Mouse (Mus musculus) liver, embryonic 15.5 days (tissue): ENCODE measurements at regions not wholly inside any gene's neighbourhood (a gene's known extent, or its start where the extent isn't known, plus 50 kb on each side); places are given as distances from the start of the nearest gene placed in this dataset.

Experiments
- ATAC-seq: fragments of 200-750 bp; cut with Nextera tagmentation; 2 replicates; pipeline ENCODE4 v1.8.0; 2017; ENCODE audit warnings: moderate number of reproducible peaks, mild to moderate bottlenecking, moderate library complexity; ENCODE audit not compliant: insufficient read depth
- H3K27ac ChIP-seq: fragments of 300-500 bp; sonication (generic); replicated peaks from 2 replicates; pipeline ENCODE4 v1.5.1; 2015; ENCODE audit warnings: mild to moderate bottlenecking, inconsistent platforms
- H3K27me3 ChIP-seq: fragments of 300-500 bp; sonication (generic); 2 replicates; pipeline ENCODE4 v1.6.1; 2015; ENCODE audit warnings: mild to moderate bottlenecking, inconsistent platforms
- H3K36me3 ChIP-seq: fragments of 300-500 bp; sonication (generic); replicated peaks from 2 replicates; pipeline ENCODE4 v1.6.1; 2015; ENCODE audit warnings: moderate library complexity, mild to moderate bottlenecking, inconsistent platforms
- H3K4me1 ChIP-seq: fragments of 300-500 bp; sonication (generic); replicated peaks from 2 replicates; pipeline ENCODE4 v1.6.1; 2015; ENCODE audit warnings: inconsistent platforms
- H3K4me2 ChIP-seq: fragments of 300-500 bp; sonication (generic); 2 replicates; pipeline ENCODE4 v1.6.1; 2015; ENCODE audit warnings: moderate library complexity, mild to moderate bottlenecking, inconsistent platforms
- H3K4me3 ChIP-seq: fragments of 300-500 bp; sonication (generic); replicated peaks from 2 replicates; pipeline ENCODE4 v1.5.1; 2015; ENCODE audit warnings: mild to moderate bottlenecking, inconsistent platforms
- H3K9ac ChIP-seq: fragments of 300-500 bp; sonication (generic); 2 replicates; pipeline ENCODE4 v1.6.1; 2015; ENCODE audit warnings: moderate library complexity, mild to moderate bottlenecking, inconsistent platforms
- H3K9me3 ChIP-seq: fragments of 300-500 bp; sonication (generic); replicated peaks from 2 replicates; pipeline ENCODE4 v1.6.1; 2016; ENCODE audit warnings: inconsistent platforms
- WGBS: fragments of 180-500 bp; shearing (Covaris S2); methylation state at CpG from one replicate; pipeline ENCODE4 v1.1.7; 2015; ENCODE audit warnings: mixed read lengths; ENCODE audit not compliant: insufficient replicate concordance; 5-methylcytosine and 5-hydroxymethylcytosine counted together

GRCm38 (mm10) chr5:51922973-51923372, 267.3 kb downstream of the Dhx15 start:
- WGBS, result 38% methylated on average over 5 of the region's 5 CpGs
- H3K36me3 ChIP-seq, result no peaks in the 10 kb centered on the region
- H3K9ac ChIP-seq, result no peak overlapping the region
- H3K27me3 ChIP-seq, result no peaks in the 10 kb centered on the region
- ATAC-seq, result no peak
- no peak overlapping the region for H3K4me3 ChIP-seq
- no peak overlapping the region for H3K27ac ChIP-seq
- H3K4me1 ChIP-seq, result no peaks in the 10 kb centered on the region
- H3K4me2 ChIP-seq, result no peak overlapping the region
- H3K9me3 ChIP-seq, result no peaks in the 10 kb centered on the region

GRCm38 (mm10) chr5:51922494-51922893, 267.8 kb downstream of the Dhx15 start:
- no peak overlapping the region for H3K27ac ChIP-seq
- no peak for ATAC-seq
- no peaks in the 10 kb centered on the region for H3K9me3 ChIP-seq
- no peaks in the 10 kb centered on the region for H3K27me3 ChIP-seq
- H3K4me3 ChIP-seq, result no peak overlapping the region
- no peaks in the 10 kb centered on the region for H3K36me3 ChIP-seq
- 55% methylated on average over 7 of the region's 7 CpGs for WGBS
- H3K9ac ChIP-seq, result no peak overlapping the region
- H3K4me2 ChIP-seq, result no peak overlapping the region
- H3K4me1 ChIP-seq, result no peaks in the 10 kb centered on the region

GRCm38 (mm10) chr5:51917812-51918448, 272.4 kb downstream of the Dhx15 start:
- no peak overlapping the region for H3K27ac ChIP-seq
- no peak overlapping the region for H3K4me2 ChIP-seq
- H3K27me3 ChIP-seq, result 0 out of 2 replicates have a peak, but pooled peaks cover 3% of the 10 kb centered on the region
- no peak overlapping the region for H3K4me3 ChIP-seq
- H3K36me3 ChIP-seq, result no peaks in the 10 kb centered on the region
- no peak for ATAC-seq
- H3K9me3 ChIP-seq, result no peaks in the 10 kb centered on the region
- H3K4me1 ChIP-seq, result no peaks in the 10 kb centered on the region
- WGBS, result 17% methylated on average over 4 of the region's 4 CpGs
- H3K9ac ChIP-seq, result no peak overlapping the region

- H3K27me3 ChIP-seq, result 0 out of 2 replicates have a peak, but pooled peaks cover 3% of the 10 kb centered on the region
- ATAC-seq, result no peak
- 73% methylated on average over 6 of the region's 6 CpGs for WGBS
- H3K9me3 ChIP-seq, result no peaks in the 10 kb centered on the region
- H3K4me3 ChIP-seq, result no peak overlapping the region
- no peak overlapping the region for H3K4me2 ChIP-seq
- no peak overlapping the region for H3K9ac ChIP-seq
- no peaks in the 10 kb centered on the region for H3K4me1 ChIP-seq
- H3K27ac ChIP-seq, result no peak overlapping the region
- no peaks in the 10 kb centered on the region for H3K36me3 ChIP-seq
Observed at GRCm38 (mm10) chr5:51914731-51915130, 275.6 kb downstream of the Dhx15 start.

GRCm38 (mm10) chr5:51908861-51909260, 281.5 kb downstream of the Dhx15 start:
- no peak overlapping the region for H3K4me2 ChIP-seq
- no peaks in the 10 kb centered on the region for H3K4me1 ChIP-seq
- H3K36me3 ChIP-seq, result no peaks in the 10 kb centered on the region
- H3K9ac ChIP-seq, result no peak overlapping the region
- H3K4me3 ChIP-seq, result no peak overlapping the region
- ATAC-seq, result no peak
- 42% methylated on average over 8 of the region's 8 CpGs for WGBS
- no peaks in the 10 kb centered on the region for H3K27me3 ChIP-seq
- no peaks in the 10 kb centered on the region for H3K9me3 ChIP-seq
- H3K27ac ChIP-seq, result no peak overlapping the region

- 65% methylated on average over 9 of the region's 9 CpGs for WGBS
- Histone ChIP-seq H3K27me3 (no peaks in the 10 kb centered on the region), H3K4me1 (no peaks in the 10 kb centered on the region), H3K27ac (no peak overlapping the region), H3K9me3 (no peaks in the 10 kb centered on the region), H3K36me3 (no peaks in the 10 kb centered on the region), H3K9ac (no peak overlapping the region), H3K4me3 (no peak overlapping the region), H3K4me2 (no peak overlapping the region)
- no peak for ATAC-seq
Observed at GRCm38 (mm10) chr5:51906315-51907109, 283.8 kb downstream of the Dhx15 start.

- ATAC-seq, result peak; percentile 87
- H3K27me3 ChIP-seq, result no peaks in the 10 kb centered on the region
- H3K9me3 ChIP-seq, result no peaks in the 10 kb centered on the region
- no peak overlapping the region for H3K9ac ChIP-seq
- peak overlapping the region; percentile 29; the same call in 1 of the 2 replicates for H3K4me2 ChIP-seq
- 30% methylated on average over 8 of the region's 8 CpGs for WGBS
- no peaks in the 10 kb centered on the region for H3K36me3 ChIP-seq
- H3K27ac ChIP-seq, result no peak overlapping the region
- peaks cover 14% of the 10 kb centered on the region; the same call in 1 of the 2 replicates for H3K4me1 ChIP-seq
- H3K4me3 ChIP-seq, result no peak overlapping the region
Observed at GRCm38 (mm10) chr5:51894159-51894558, 296.2 kb downstream of the Dhx15 start.

- Histone ChIP-seq H3K36me3 (no peaks in the 10 kb centered on the region), H3K4me2 (no peak overlapping the region), H3K27ac (no peak overlapping the region), H3K4me3 (no peak overlapping the region), H3K4me1 (peaks cover 14% of the 10 kb centered on the region; the same call in 1 of the 2 replicates), H3K9ac (no peak overlapping the region), H3K27me3 (no peaks in the 10 kb centered on the region), H3K9me3 (no peaks in the 10 kb centered on the region)
- ATAC-seq, result no peak
- WGBS, result 60% methylated on average over 4 of the region's 4 CpGs
Observed at GRCm38 (mm10) chr5:51891341-51891740, 299.0 kb downstream of the Dhx15 start.

- Histone ChIP-seq H3K4me3 (no peak overlapping the region), H3K4me2 (no peak overlapping the region), H3K27ac (no peak overlapping the region), H3K4me1 (no peaks in the 10 kb centered on the region), H3K36me3 (no peaks in the 10 kb centered on the region), H3K27me3 (no peaks in the 10 kb centered on the region), H3K9ac (no peak overlapping the region), H3K9me3 (no peaks in the 10 kb centered on the region)
- ATAC-seq, result no peak
- 57% methylated on average over 7 of the region's 7 CpGs for WGBS
Observed at GRCm38 (mm10) chr5:51888404-51888803, 301.9 kb downstream of the Dhx15 start.

GRCm38 (mm10) chr5:51882594-51882993, 307.7 kb downstream of the Dhx15 start:
- H3K36me3 ChIP-seq, result no peaks in the 10 kb centered on the region
- H3K27me3 ChIP-seq, result no peaks in the 10 kb centered on the region
- no peaks in the 10 kb centered on the region for H3K9me3 ChIP-seq
- H3K9ac ChIP-seq, result no peak overlapping the region
- no peak overlapping the region for H3K27ac ChIP-seq
- H3K4me1 ChIP-seq, result no peaks in the 10 kb centered on the region
- ATAC-seq, result no peak
- no peak overlapping the region for H3K4me2 ChIP-seq
- no peak overlapping the region for H3K4me3 ChIP-seq
- 43% methylated on average over 4 of the region's 4 CpGs for WGBS

GRCm38 (mm10) chr5:51882173-51882572, 308.1 kb downstream of the Dhx15 start:
- Histone ChIP-seq H3K9me3 (no peaks in the 10 kb centered on the region), H3K36me3 (no peaks in the 10 kb centered on the region), H3K27ac (no peak overlapping the region), H3K4me2 (no peak overlapping the region), H3K4me1 (no peaks in the 10 kb centered on the region), H3K4me3 (no peak overlapping the region), H3K9ac (no peak overlapping the region), H3K27me3 (no peaks in the 10 kb centered on the region)
- no peak for ATAC-seq
- 56% methylated on average over 3 of the region's 3 CpGs for WGBS
